Mouse (Mus musculus) erythroblast, embryonic 14.5 days (primary cell): ENCODE results near the gene Ttll9. TPM values are rescaled to one million over a fixed set of nuclear protein-coding genes. Genes with fewer than 3 reads are reported as not detected.

Source experiments
- H3K27me3 ChIP-seq: 2 replicates; pipeline ENCODE4 v1.6.1; 2012; ENCODE audit warnings: inconsistent platforms; ENCODE audit not compliant: control insufficient read depth
- H3K36me3 ChIP-seq: 2 replicates; pipeline ENCODE4 v1.6.1; 2012; ENCODE audit warnings: mild to moderate bottlenecking, inconsistent platforms; ENCODE audit not compliant: control insufficient read depth
- H3K4me1 ChIP-seq: 2 replicates; pipeline ENCODE4 v1.6.1; 2012; ENCODE audit warnings: inconsistent platforms; ENCODE audit not compliant: control insufficient read depth
- H3K4me3 ChIP-seq: replicated peaks from 2 replicates; pipeline ENCODE3; 2012; ENCODE audit warnings: moderate library complexity, mild to moderate bottlenecking, inconsistent platforms
- H3K9me3 ChIP-seq: 2 replicates; pipeline ENCODE4 v1.6.1; 2012; ENCODE audit warnings: low read length, inconsistent platforms, mixed read lengths; ENCODE audit not compliant: control insufficient read depth
- GATA1 ChIP-seq: IDR thresholded peaks from 2 replicates; pipeline ENCODE4 v1.6.1; 2012; ENCODE audit warnings: low read length, inconsistent platforms, mixed read lengths
- TAL1 ChIP-seq: IDR thresholded peaks from 3 replicates; pipeline ENCODE4 v1.6.1; 2012; ENCODE audit warnings: low read length, inconsistent platforms, mixed read lengths
- polyA plus RNA-seq: library from polyadenylated mRNA; stranded (reverse); fragments of >175 nt; gene quantifications from 2 replicates; pipeline ENCODE4 v1.2.3, GENCODE M21; 2012

Ttll9 gene
- not detected in 2 replicates for polyA plus RNA-seq

GRCm38 (mm10) chr2:152962091-152962793, at the start of gene Ttll9:
TSS of gene Ttll9 (plus strand) at chr2:152962485.
- no peaks in the 10 kb centered on the region for H3K9me3 ChIP-seq
- TF ChIP-seq TAL1 = no peak
- no peak for TF ChIP-seq GATA1
- H3K27me3 ChIP-seq = peaks cover 28% of the 10 kb centered on the region
- peak within 1 kb of the TSS; percentile 35 for H3K4me3 ChIP-seq
- peaks cover 2% of the 10 kb centered on the region; the same call in 1 of the 2 replicates for H3K4me1 ChIP-seq
- H3K36me3 ChIP-seq = no peaks in the 10 kb centered on the region

- peaks cover 50% of the 10 kb centered on the region for H3K27me3 ChIP-seq
- peaks cover 11% of the 10 kb centered on the region for H3K4me1 ChIP-seq
- H3K4me3 ChIP-seq = no peak overlapping the region
- H3K36me3 ChIP-seq = no peaks in the 10 kb centered on the region
- no peak for TF ChIP-seq TAL1
- TF ChIP-seq GATA1 = no peak
- H3K9me3 ChIP-seq = no peaks in the 10 kb centered on the region
Measured at GRCm38 (mm10) chr2:152913471-152913870, 48.8 kb upstream of the Ttll9 start.

GRCm38 (mm10) chr2:152914310-152915120, 47.8 kb upstream of the Ttll9 start:
- H3K27me3 ChIP-seq = peaks cover 49% of the 10 kb centered on the region

GRCm38 (mm10) chr2:152915453-152915852, 46.8 kb upstream of the Ttll9 start:
- no peak for TF ChIP-seq GATA1
- H3K4me1 ChIP-seq = peaks cover 14% of the 10 kb centered on the region
- no peaks in the 10 kb centered on the region for H3K36me3 ChIP-seq
- H3K9me3 ChIP-seq = no peaks in the 10 kb centered on the region
- H3K27me3 ChIP-seq = peaks cover 43% of the 10 kb centered on the region
- no peak overlapping the region for H3K4me3 ChIP-seq

More at GRCm38 (mm10) chr2:152914310-152915120, 47.8 kb upstream of the Ttll9 start:
- H3K4me3 ChIP-seq = no peak overlapping the region
- TF ChIP-seq GATA1 = no peak
- no peak for TF ChIP-seq TAL1
- H3K4me1 ChIP-seq = peaks cover 14% of the 10 kb centered on the region
- no peaks in the 10 kb centered on the region for H3K36me3 ChIP-seq
- no peaks in the 10 kb centered on the region for H3K9me3 ChIP-seq

- peaks cover 14% of the 10 kb centered on the region for H3K4me1 ChIP-seq
- no peaks in the 10 kb centered on the region for H3K9me3 ChIP-seq
- TF ChIP-seq GATA1 (no peak), TAL1 (no peak)
- peaks cover 37% of the 10 kb centered on the region for H3K27me3 ChIP-seq
- no peaks in the 10 kb centered on the region for H3K36me3 ChIP-seq
- H3K4me3 ChIP-seq = no peak overlapping the region
Measured at GRCm38 (mm10) chr2:152916111-152916510, 46.2 kb upstream of the Ttll9 start.

GRCm38 (mm10) chr2:152917671-152918070, 44.6 kb upstream of the Ttll9 start:
- Histone ChIP-seq H3K9me3 (no peaks in the 10 kb centered on the region), H3K4me3 (no peak overlapping the region), H3K36me3 (no peaks in the 10 kb centered on the region), H3K4me1 (peaks cover 14% of the 10 kb centered on the region), H3K27me3 (peaks cover 21% of the 10 kb centered on the region)
- TF ChIP-seq GATA1 (no peak), TAL1 (no peak)

- Histone ChIP-seq H3K36me3 (no peaks in the 10 kb centered on the region), H3K4me1 (peaks cover 3% of the 10 kb centered on the region; the same call in 1 of the 2 replicates), H3K9me3 (no peaks in the 10 kb centered on the region), H3K27me3 (peaks cover 2% of the 10 kb centered on the region; the same call in 1 of the 2 replicates), H3K4me3 (no peak overlapping the region)
- TF ChIP-seq TAL1 (no peak), GATA1 (no peak)
Measured at GRCm38 (mm10) chr2:152922376-152922775, 39.9 kb upstream of the Ttll9 start.

GRCm38 (mm10) chr2:152923621-152924020, 38.7 kb upstream of the Ttll9 start:
- no peaks in the 10 kb centered on the region for H3K9me3 ChIP-seq
- H3K27me3 ChIP-seq = 0 out of 2 replicates have a peak, but pooled peaks cover 2% of the 10 kb centered on the region
- H3K4me3 ChIP-seq = no peak overlapping the region
- TF ChIP-seq GATA1 = no peak
- TF ChIP-seq TAL1 = no peak
- no peaks in the 10 kb centered on the region for H3K36me3 ChIP-seq
- H3K4me1 ChIP-seq = peaks cover 2% of the 10 kb centered on the region; the same call in 1 of the 2 replicates

GRCm38 (mm10) chr2:152924128-152924527, 38.2 kb upstream of the Ttll9 start:
- H3K9me3 ChIP-seq = no peaks in the 10 kb centered on the region
- no peak overlapping the region for H3K4me3 ChIP-seq
- 0 out of 2 replicates have a peak, but pooled peaks cover 2% of the 10 kb centered on the region for H3K27me3 ChIP-seq
- no peaks in the 10 kb centered on the region for H3K4me1 ChIP-seq
- no peaks in the 10 kb centered on the region for H3K36me3 ChIP-seq
- no peak for TF ChIP-seq TAL1
- TF ChIP-seq GATA1 = no peak
